Mouse (Mus musculus) layer of hippocampus, adult 2 months (tissue): ENCODE data around the gene Map3k14. TPM values are rescaled to one million over a fixed set of nuclear protein-coding genes. Genes with fewer than 3 reads are reported as not detected.

ENCODE experiments used
- DNase-seq, 2 experiments: peaks; one replicate each; pipeline ENCODE4 v3.0.0; 2022; ENCODE audit warnings: low spot score in 2 of 2
- H3K27ac ChIP-seq: fragments of 200-600 bp; 2 replicates; pipeline ENCODE4 v1.8.1; 2022
- H3K4me3 ChIP-seq: fragments of 200-600 bp; 2 replicates; pipeline ENCODE4 v1.8.1; 2022; ENCODE audit warnings: mild to moderate bottlenecking
- CTCF ChIP-seq: fragments of 200-600 bp; conservative IDR thresholded peaks from 2 replicates; pipeline ENCODE4 v1.8.1; 2022; ENCODE audit warnings: antibody characterized with exemption, mild to moderate bottlenecking, moderate library complexity
- total RNA-seq, 2 experiments: library from RNA; stranded (reverse); gene quantifications; 2 replicates each; pipeline ENCODE4 v1.2.3; 2021

The Map3k14 gene
- total RNA-seq, 2 experiments from 2014 or later, result 3.3 TPM

- Histone ChIP-seq H3K4me3 (no peak within 1 kb of the TSS), H3K27ac (no peak within 1 kb of the TSS)
- TF ChIP-seq CTCF, result no peak
- no peak for DNase-seq
Observed at GRCm38 (mm10) chr11:103208458-103208857, 58.8 kb downstream of the Map3k14 start, which contains the start of gene 1700023F06Rik. 1700023F06Rik (minus strand) TSS chr11:103208558.

GRCm38 (mm10) chr11:103206203-103206602, 61.1 kb downstream of the Map3k14 start:
- TF ChIP-seq CTCF, result no peak
- Histone ChIP-seq H3K27ac (0 out of 2 replicates have a peak overlapping the region, but pooled peaks have one; percentile 56), H3K4me3 (no peak overlapping the region)
- DNase-seq, result peak in 1 of 2 experiments; percentile 62

GRCm38 (mm10) chr11:103202376-103202775, 64.9 kb downstream of the Map3k14 start:
- TF ChIP-seq CTCF, result no peak
- DNase-seq, result no peak
- Histone ChIP-seq H3K27ac (no peak overlapping the region), H3K4me3 (no peak overlapping the region)

GRCm38 (mm10) chr11:103201664-103202063, 65.6 kb downstream of the Map3k14 start:
- peak; percentile 35 for TF ChIP-seq CTCF
- peak overlapping the region; percentile 82 for H3K27ac ChIP-seq
- no peak overlapping the region for H3K4me3 ChIP-seq
- peak; percentile 73 to 75 for DNase-seq

- peak; percentile 76 to 81 for DNase-seq
- peak overlapping the region; percentile 57 for H3K4me3 ChIP-seq
- TF ChIP-seq CTCF, result no peak
- H3K27ac ChIP-seq, result peak overlapping the region; percentile 96
Observed at GRCm38 (mm10) chr11:103198911-103199803, 68.1 kb downstream of the Map3k14 start.

GRCm38 (mm10) chr11:103198339-103198738, 68.9 kb downstream of the Map3k14 start:
- Histone ChIP-seq H3K4me3 (peak overlapping the region; percentile 23; the same call in 1 of the 2 replicates), H3K27ac (peak overlapping the region; percentile 96)
- no peak for TF ChIP-seq CTCF
- no peak for DNase-seq

GRCm38 (mm10) chr11:103197340-103197739, 69.9 kb downstream of the Map3k14 start:
- no peak for DNase-seq
- peak overlapping the region; percentile 96 for H3K27ac ChIP-seq
- H3K4me3 ChIP-seq, result no peak overlapping the region; the same call in 1 of the 2 replicates

GRCm38 (mm10) chr11:103195656-103196055, 71.6 kb downstream of the Map3k14 start:
- H3K4me3 ChIP-seq, result peak overlapping the region; percentile 66
- peak overlapping the region; percentile 96 for H3K27ac ChIP-seq
- TF ChIP-seq CTCF, result no peak
- DNase-seq, result no peak

More at GRCm38 (mm10) chr11:103197340-103197739, 69.9 kb downstream of the Map3k14 start:
- TF ChIP-seq CTCF, result no peak

GRCm38 (mm10) chr11:103195236-103195635, 72.0 kb downstream of the Map3k14 start:
- peak overlapping the region; percentile 66 for H3K4me3 ChIP-seq
- DNase-seq, result no peak

GRCm38 (mm10) chr11:103193825-103194168, 73.5 kb downstream of the Map3k14 start:
- peak overlapping the region; percentile 96 for H3K27ac ChIP-seq
- no peak for TF ChIP-seq CTCF
- peak overlapping the region; percentile 66 for H3K4me3 ChIP-seq
- DNase-seq, result no peak

More at GRCm38 (mm10) chr11:103195236-103195635, 72.0 kb downstream of the Map3k14 start:
- no peak for TF ChIP-seq CTCF
- H3K27ac ChIP-seq, result peak overlapping the region; percentile 96

- Histone ChIP-seq H3K27ac (peak overlapping the region; percentile 96), H3K4me3 (peak overlapping the region; percentile 66)
- TF ChIP-seq CTCF, result peak; percentile 68
- DNase-seq, result peak; percentile 75
Observed at GRCm38 (mm10) chr11:103192956-103193824, 74.1 kb downstream of the Map3k14 start.

- DNase-seq, result peak; percentile 75 to 79
- peak overlapping the region; percentile 66 for H3K4me3 ChIP-seq
- H3K27ac ChIP-seq, result peak overlapping the region; percentile 96
- TF ChIP-seq CTCF, result no peak
Observed at GRCm38 (mm10) chr11:103192230-103192955, 74.9 kb downstream of the Map3k14 start.
